8 mouse cellular contexts compared by ENCODE assay signal in the genomic region with DNA sequence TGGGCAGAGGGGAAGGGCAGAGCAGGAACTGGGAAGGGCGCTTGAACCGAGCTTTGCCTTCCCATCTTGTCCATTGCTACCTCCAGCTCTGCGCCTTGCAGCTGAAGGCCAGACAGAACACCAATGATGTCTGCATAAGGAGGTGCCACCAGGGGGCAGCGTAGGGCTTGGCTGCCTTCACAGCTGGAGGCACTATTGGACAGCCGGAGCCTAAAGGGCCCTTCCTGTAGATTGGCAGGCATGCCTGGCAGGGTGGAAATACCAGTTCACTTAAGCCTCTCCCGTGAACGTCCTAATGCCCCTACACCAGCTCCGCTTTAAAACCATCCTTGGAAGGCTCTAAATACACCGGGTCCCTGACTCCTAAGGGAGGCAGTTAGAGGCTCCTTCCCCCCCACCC. TPM values are rescaled to one million over a fixed set of nuclear protein-coding genes. Genes with fewer than 3 reads are reported as not detected.
DNase-seq lines count a peak whose midpoint lies in the region; ATAC-seq and TF ChIP-seq lines count a peak whose summit lies in the region.

No protein-coding gene starts in this region.

- peak overlapping the region; percentile 73 for H3K4me2 ChIP-seq in lung, embryonic 16.5 days (ENCODE audit: low read depth, low read length)

- H3K27me3 ChIP-seq in MEL (ENCODE audit: control insufficient read depth in 1 of 2, insufficient read depth in 2 of 2, low read length in 2 of 2) = no peaks in the 10 kb centered on the region
- H3K27me3 ChIP-seq in cerebellum, adult 2 months (ENCODE audit: control insufficient read depth, insufficient read depth, low read length) = no peaks in the 10 kb centered on the region
- peaks cover 58% of the 10 kb centered on the region for H3K27me3 ChIP-seq in hindbrain, embryonic 10.5 days (ENCODE audit: insufficient read depth, poor library complexity, severe bottlenecking)
- H3K27me3 ChIP-seq in lung, embryonic 16.5 days (ENCODE audit: control insufficient read depth, insufficient read depth, low read depth, low read length) = peaks cover 18% of the 10 kb centered on the region
- H3K27me3 ChIP-seq in thymus, adult 2 months (ENCODE audit: control insufficient read depth, insufficient read depth, low read length) = no peaks in the 10 kb centered on the region

- 7% methylated on average over 9 of the region's 9 CpGs for WGBS in cerebellum, adult 2 months
- WGBS in hindbrain, embryonic 10.5 days = 14% methylated on average over 9 of the region's 9 CpGs
- 7% methylated on average over 9 of the region's 9 CpGs for WGBS in lung, embryonic 16.5 days
- 8% methylated on average over 9 of the region's 9 CpGs for WGBS in thymus, adult 2 months

- TF ChIP-seq RAD21 in MEL (IDR thresholded peaks at IDR 0.05; ENCODE audit: low read depth, low read length) = peak; percentile 83

- peak overlapping the region; percentile 74 for H3K9ac ChIP-seq in MEL (ENCODE audit: control insufficient read depth, low read depth, low read length, poor library complexity, severe bottlenecking)
- H3K9ac ChIP-seq in lung, embryonic 16.5 days (ENCODE audit: low read length) = peak overlapping the region; percentile 51

- peak overlapping the region; percentile 74 to 99; a peak in 3 of 4 replicates for H3K4me3 ChIP-seq in MEL (ENCODE audit: control insufficient read depth in 1 of 2, insufficient read depth in 1 of 2, low read depth in 2 of 2, low read length in 2 of 2)
- peak overlapping the region; percentile 38 for H3K4me3 ChIP-seq in cerebellum, adult 2 months (replicated peaks; ENCODE audit: insufficient read depth, low read depth, low read length)
- peak overlapping the region; percentile 63 for H3K4me3 ChIP-seq in hindbrain, embryonic 10.5 days
- H3K4me3 ChIP-seq in lung, embryonic 16.5 days (ENCODE audit: low read length) = peak overlapping the region; percentile 54; the same call in 1 of the 2 replicates
- H3K4me3 ChIP-seq in thymus, adult 2 months (ENCODE audit: control insufficient read depth, insufficient read depth, low read length) = no peak overlapping the region; the same call in 1 of the 2 replicates

- H3K9me3 ChIP-seq in MEL (replicated peaks; ENCODE audit: insufficient read depth, low read length) = no peaks in the 10 kb centered on the region
- no peaks in the 10 kb centered on the region for H3K9me3 ChIP-seq in hindbrain, embryonic 10.5 days
- no peaks in the 10 kb centered on the region for H3K9me3 ChIP-seq in lung, embryonic 16.5 days (ENCODE audit: control insufficient read depth, low read length)

- TF ChIP-seq POLR2A in MEL (IDR thresholded peaks at IDR 0.05; ENCODE audit: control insufficient read depth in 1 of 2, insufficient read depth in 1 of 2, low read depth in 1 of 2, low read length in 2 of 2, poor library complexity in 1 of 2) = no peak; a peak in 1 of 4 replicates
- peak; percentile 36; the same call in 1 of the 2 replicates for TF ChIP-seq POLR2A in cerebellum, adult 2 months (IDR thresholded peaks at IDR 0.05; ENCODE audit: borderline replicate concordance, insufficient read depth, low read length)
- no peak for TF ChIP-seq POLR2A in thymus, adult 2 months (IDR thresholded peaks at IDR 0.05; ENCODE audit: control insufficient read depth, extremely low read depth, insufficient read depth, low read length, poor library complexity)

- peaks cover 8% of the 10 kb centered on the region for H3K79me2 ChIP-seq in MEL (ENCODE audit: control insufficient read depth, insufficient read depth, low read length, poor library complexity)

- peak overlapping the region; percentile 44 for H3K27ac ChIP-seq in MEL (ENCODE audit: control insufficient read depth, low read depth, low read length)
- peak overlapping the region; percentile 94 for H3K27ac ChIP-seq in cerebellum, adult 2 months (ENCODE audit: insufficient read depth, low read length)
- H3K27ac ChIP-seq in hindbrain, embryonic 10.5 days = no peak overlapping the region; the same call in 1 of the 2 replicates
- peak overlapping the region; percentile 81 for H3K27ac ChIP-seq in lung, embryonic 16.5 days (ENCODE audit: low read length)
- peak overlapping the region; percentile 35; the same call in 1 of the 2 replicates for H3K27ac ChIP-seq in thymus, adult 2 months (ENCODE audit: control insufficient read depth, insufficient read depth, low read length)

- peak; percentile 32 for ATAC-seq in lung, embryonic 16.5 days (ENCODE audit: low read depth)

- peaks cover 0 to 21% of the 10 kb centered on the region in 2 experiments; a peak in 3 of 4 replicates for H3K4me1 ChIP-seq in MEL (ENCODE audit: control insufficient read depth in 1 of 2, insufficient read depth in 2 of 2, low read length in 2 of 2)
- peaks cover 28% of the 10 kb centered on the region for H3K4me1 ChIP-seq in cerebellum, adult 2 months (ENCODE audit: control insufficient read depth, insufficient read depth, low read length)
- H3K4me1 ChIP-seq in hindbrain, embryonic 10.5 days (replicated peaks) = peaks cover 59% of the 10 kb centered on the region
- H3K4me1 ChIP-seq in lung, embryonic 16.5 days (replicated peaks; ENCODE audit: control insufficient read depth, insufficient read depth, low read length) = peaks cover 26% of the 10 kb centered on the region
- peaks cover 58% of the 10 kb centered on the region for H3K4me1 ChIP-seq in thymus, adult 2 months (replicated peaks; ENCODE audit: control insufficient read depth, insufficient read depth, low read length)

- peak; percentile 94 for DNase-seq in MEL (ENCODE audit: low read depth, low spot score)
- DNase-seq in cerebellum, adult 2 months = peak; percentile 92 to 94
- DNase-seq in frontal cortex, adult 2 months (ENCODE audit: extremely low spot score in 1 of 2, low spot score in 1 of 2) = peak; percentile 82 to 94
- peak; percentile 86 for DNase-seq in hindbrain, embryonic 10.5 days (ENCODE audit: low spot score)
- peak; percentile 87 for DNase-seq in layer of hippocampus, adult 9-10 months (ENCODE audit: low spot score)
- peak; percentile 84 for DNase-seq in ovary, adult 18-20 months (ENCODE audit: low spot score)
- DNase-seq in thymus, adult 2 months = peak; percentile 94

- no peak; a peak in 1 of 4 replicates for TF ChIP-seq EP300 in MEL (IDR thresholded peaks at IDR 0.05; ENCODE audit: low read depth in 1 of 2, low read length in 2 of 2)

- peak; percentile 94 to 98 (median 95) for TF ChIP-seq CTCF in MEL (IDR thresholded peaks at IDR 0.05 in 2 of 3, conservative IDR thresholded peaks at IDR 0.05 in 1 of 3; ENCODE audit: control insufficient read depth in 1 of 3, insufficient read depth in 1 of 3, low read depth in 2 of 3, low read length in 3 of 3, poor library complexity in 1 of 3, severe bottlenecking in 1 of 3)
- TF ChIP-seq CTCF in cerebellum, adult 2 months (IDR thresholded peaks at IDR 0.05; ENCODE audit: borderline replicate concordance, insufficient read depth, low read depth, low read length) = peak; percentile 94
- TF ChIP-seq CTCF in thymus, adult 2 months (IDR thresholded peaks at IDR 0.05; ENCODE audit: borderline replicate concordance, control insufficient read depth, extremely low read depth, insufficient read depth, low read length, poor library complexity) = peak; percentile 94

- H3K36me3 ChIP-seq in MEL (ENCODE audit: control insufficient read depth in 1 of 2, insufficient read depth in 2 of 2, low read length in 2 of 2) = peaks cover 0 to 13% of the 10 kb centered on the region in 2 experiments; a peak in 2 of 4 replicates
- no peaks in the 10 kb centered on the region for H3K36me3 ChIP-seq in hindbrain, embryonic 10.5 days
- no peaks in the 10 kb centered on the region for H3K36me3 ChIP-seq in lung, embryonic 16.5 days (ENCODE audit: control insufficient read depth, insufficient read depth, low read length)
- no peaks in the 10 kb centered on the region for H3K36me3 ChIP-seq in thymus, adult 2 months (ENCODE audit: control insufficient read depth, insufficient read depth, low read length)

RNA-seq across cellular contexts. Expression of a gene that starts 0.7 kb away (rescaled TPM):
- 18.4 and 25.3 TPM in 2 replicates for total RNA-seq in MEL (2012; rRNA removed)
- 10 to 100 TPM in 1 of 2 experiments, not detected in 1; 51.2 TPM for polyA plus RNA-seq in MEL (2012; ENCODE audit: insufficient read depth in 1 of 2, insufficient read length in 2 of 2, low read depth in 1 of 2, low replicate concordance in 2 of 2, missing spikeins in 1 of 2)
- polyA plus RNA-seq in cerebellum, adult 2 months (2012; rRNA removed) = 568 and 602 TPM in 2 replicates
- 290 and 305 TPM in 2 replicates for polyA plus RNA-seq in frontal cortex, adult 2 months (2012; rRNA removed)
- 8.5 and 19.9 TPM in 2 replicates for polyA plus RNA-seq in hindbrain, embryonic 10.5 days (2016; fragmentation: Nextera tagmentation; extraction: Ambion mirVana)
- 12.6 and 14.4 TPM in 2 replicates for polyA plus RNA-seq in lung, embryonic 16.5 days (2015; fragmentation: Nextera tagmentation; extraction: Ambion mirVana)
- polyA plus RNA-seq in thymus, adult 2 months (2012; rRNA removed) = 333 and 357 TPM in 2 replicates

RNA-seq across cellular contexts. Expression of a gene that starts 2.1 kb away (rescaled TPM):
- 53.4 and 53.5 TPM in 2 replicates for total RNA-seq in MEL (2012; rRNA removed)
- polyA plus RNA-seq in MEL (2012; ENCODE audit: insufficient read depth in 1 of 2, insufficient read length in 2 of 2, low read depth in 1 of 2, low replicate concordance in 2 of 2, missing spikeins in 1 of 2) = 10 to 100 TPM in 1 of 2 experiments, not detected in 1; 97.6 TPM
- 88.7 and 97.0 TPM in 2 replicates for polyA plus RNA-seq in cerebellum, adult 2 months (2012; rRNA removed)
- polyA plus RNA-seq in frontal cortex, adult 2 months (2012; rRNA removed) = 50.3 and 58.5 TPM in 2 replicates
- polyA plus RNA-seq in hindbrain, embryonic 10.5 days (2016; fragmentation: Nextera tagmentation; extraction: Ambion mirVana) = 90.5 and 93.3 TPM in 2 replicates
- polyA plus RNA-seq in lung, embryonic 16.5 days (2015; fragmentation: Nextera tagmentation; extraction: Ambion mirVana) = 111 and 128 TPM in 2 replicates
- 274 and 296 TPM in 2 replicates for polyA plus RNA-seq in thymus, adult 2 months (2012; rRNA removed)

RNA-seq across cellular contexts. Expression of a gene that starts 17.7 kb away (rescaled TPM):
- not detected in 2 replicates for total RNA-seq in MEL (2012; rRNA removed)
- polyA plus RNA-seq in MEL (2012; ENCODE audit: insufficient read depth in 1 of 2, insufficient read length in 2 of 2, low read depth in 1 of 2, low replicate concordance in 2 of 2, missing spikeins in 1 of 2) = under 1 TPM in 1 of 2 experiments, not detected in 1; 0.14 TPM
- 5.5 and 8.0 TPM in 2 replicates for polyA plus RNA-seq in cerebellum, adult 2 months (2012; rRNA removed)
- polyA plus RNA-seq in frontal cortex, adult 2 months (2012; rRNA removed) = not detected in 2 replicates
- polyA plus RNA-seq in hindbrain, embryonic 10.5 days (2016; fragmentation: Nextera tagmentation; extraction: Ambion mirVana) = not detected in 2 replicates
- not detected in 2 replicates for polyA plus RNA-seq in lung, embryonic 16.5 days (2015; fragmentation: Nextera tagmentation; extraction: Ambion mirVana)
- 0.42 TPM in 1 of 2 replicates, not detected in the other for polyA plus RNA-seq in thymus, adult 2 months (2012; rRNA removed)

RNA-seq across cellular contexts. Expression of a gene that starts 26.6 kb away (rescaled TPM):
- 37.8 and 40.0 TPM in 2 replicates for total RNA-seq in MEL (2012; rRNA removed)
- 100 to 1,000 TPM in 1 of 2 experiments, not detected in 1; 101 TPM for polyA plus RNA-seq in MEL (2012; ENCODE audit: insufficient read depth in 1 of 2, insufficient read length in 2 of 2, low read depth in 1 of 2, low replicate concordance in 2 of 2, missing spikeins in 1 of 2)
- 207 and 209 TPM in 2 replicates for polyA plus RNA-seq in cerebellum, adult 2 months (2012; rRNA removed)
- polyA plus RNA-seq in frontal cortex, adult 2 months (2012; rRNA removed) = 162 and 174 TPM in 2 replicates
- 65.8 and 73.9 TPM in 2 replicates for polyA plus RNA-seq in hindbrain, embryonic 10.5 days (2016; fragmentation: Nextera tagmentation; extraction: Ambion mirVana)
- polyA plus RNA-seq in lung, embryonic 16.5 days (2015; fragmentation: Nextera tagmentation; extraction: Ambion mirVana) = 102 TPM in 2 replicates
- polyA plus RNA-seq in thymus, adult 2 months (2012; rRNA removed) = 106 and 112 TPM in 2 replicates

RNA-seq across cellular contexts. Expression of a gene that starts 39.7 kb away (rescaled TPM):
- total RNA-seq in MEL (2012; rRNA removed) = not detected in 2 replicates
- polyA plus RNA-seq in MEL (2012; ENCODE audit: insufficient read depth in 1 of 2, insufficient read length in 2 of 2, low read depth in 1 of 2, low replicate concordance in 2 of 2, missing spikeins in 1 of 2) = under 1 TPM in 1 of 2 experiments, not detected in 1; 0.84 TPM
- not detected in 2 replicates for polyA plus RNA-seq in cerebellum, adult 2 months (2012; rRNA removed)
- polyA plus RNA-seq in frontal cortex, adult 2 months (2012; rRNA removed) = not detected in 2 replicates
- polyA plus RNA-seq in hindbrain, embryonic 10.5 days (2016; fragmentation: Nextera tagmentation; extraction: Ambion mirVana) = not detected in 2 replicates
- polyA plus RNA-seq in lung, embryonic 16.5 days (2015; fragmentation: Nextera tagmentation; extraction: Ambion mirVana) = 0.85 and 1.9 TPM in 2 replicates
- polyA plus RNA-seq in thymus, adult 2 months (2012; rRNA removed) = 23.6 and 26.4 TPM in 2 replicates
